Mouse (Mus musculus) cerebellum, postnatal 4 days (tissue): ENCODE results near the gene Bak1.

Experiments used
- DNase-seq, 2 experiments: peaks; one replicate each; pipeline ENCODE4 v3.0.0; 2022; ENCODE audit warnings: low spot score in 2 of 2, mixed read lengths in 1 of 2

Bak1 gene

DNA sequence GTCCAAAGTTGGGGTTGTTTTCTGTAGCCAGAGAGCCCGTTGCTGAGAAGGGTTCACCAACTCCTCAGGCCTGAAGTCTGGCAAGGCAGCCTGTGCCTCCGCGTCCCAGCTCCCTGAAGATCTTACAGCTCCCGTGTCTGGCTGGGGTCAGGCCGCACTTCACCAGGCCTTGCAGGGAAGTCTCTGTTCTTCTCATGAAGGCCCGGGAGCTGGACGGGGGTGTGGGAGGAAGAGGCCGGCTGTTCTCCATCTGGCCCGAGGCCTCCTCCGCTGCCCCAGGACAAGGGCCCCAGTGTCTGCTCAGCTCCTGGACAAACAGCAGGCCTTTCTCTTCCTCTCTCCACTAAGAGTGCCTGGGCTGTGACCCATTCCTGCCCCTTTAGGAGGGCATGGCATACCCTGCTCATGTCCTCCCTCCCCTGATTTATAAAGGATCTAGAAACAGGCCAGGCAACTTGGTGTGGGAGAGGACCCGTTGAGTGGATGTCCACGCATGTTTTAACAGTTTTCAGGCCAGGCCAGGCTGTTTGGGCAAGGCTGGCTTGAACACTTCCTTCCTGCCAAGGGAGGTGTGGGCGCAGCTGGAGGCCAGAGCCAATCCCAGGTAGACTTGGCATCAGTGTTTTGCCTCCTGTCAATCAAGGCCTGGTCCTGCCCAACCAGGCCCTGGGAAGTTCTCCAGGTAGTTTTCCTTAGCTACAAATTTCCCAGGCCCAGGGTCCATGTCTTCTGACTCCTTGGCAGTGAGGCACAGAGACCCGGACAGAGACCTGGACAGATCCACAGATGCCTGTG lies 19.8 kb upstream of the Bak1 start:
- DNase-seq, result no peak

DNA sequence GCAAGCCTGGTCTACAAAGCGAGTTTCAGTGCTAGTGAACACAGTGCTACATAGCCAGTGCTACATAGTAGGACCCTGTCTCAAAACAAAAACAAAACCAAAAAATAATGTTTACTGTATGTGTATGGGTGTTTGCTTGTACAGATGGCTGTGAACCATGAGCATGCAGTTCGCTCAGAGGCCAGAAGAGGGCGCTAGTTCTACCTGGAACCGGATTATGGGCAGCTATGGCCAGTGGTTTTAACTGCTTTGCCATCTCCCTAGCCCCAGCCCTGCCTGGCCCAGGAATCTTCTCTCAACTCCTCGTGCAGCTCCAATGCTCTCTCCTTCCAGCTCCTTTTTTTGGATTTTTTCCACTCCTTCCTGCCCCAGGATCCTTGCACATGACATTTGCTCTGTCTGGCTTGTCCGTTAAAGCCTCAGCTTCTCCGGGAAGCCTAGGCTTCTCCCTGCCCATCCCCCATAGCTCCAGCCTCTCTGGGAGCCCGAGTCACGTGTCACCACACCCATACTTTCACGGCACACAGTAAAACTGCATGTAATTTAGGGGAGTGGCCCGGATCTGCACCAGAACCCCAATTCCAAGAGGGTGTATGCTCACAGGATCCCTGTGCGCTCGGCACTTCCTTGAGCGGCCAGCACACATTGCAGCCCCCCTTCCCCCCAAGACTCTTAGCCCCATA lies 19.1 kb upstream of the Bak1 start:
- no peak for DNase-seq

DNA sequence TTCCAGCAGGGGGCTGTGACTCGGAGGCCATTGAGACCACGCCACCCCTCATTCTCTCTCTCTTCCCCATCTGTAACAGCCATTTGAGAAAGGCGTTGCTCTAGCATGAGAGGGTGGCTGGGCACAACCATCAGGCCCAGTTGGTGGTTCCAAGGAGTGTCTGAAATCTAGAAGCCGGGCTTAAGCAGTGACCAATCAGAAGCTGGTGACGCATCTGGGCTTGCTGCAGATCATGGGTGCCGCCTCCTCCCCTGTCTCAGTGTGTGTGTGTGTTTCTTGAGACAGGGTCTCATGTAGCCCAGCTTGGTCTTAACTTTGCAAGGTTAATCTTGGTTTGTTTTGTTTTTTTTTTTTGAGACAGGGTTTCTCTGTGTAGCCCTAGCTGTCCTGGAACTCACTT lies 16.4 kb upstream of the Bak1 start:
- DNase-seq, result no peak

DNA sequence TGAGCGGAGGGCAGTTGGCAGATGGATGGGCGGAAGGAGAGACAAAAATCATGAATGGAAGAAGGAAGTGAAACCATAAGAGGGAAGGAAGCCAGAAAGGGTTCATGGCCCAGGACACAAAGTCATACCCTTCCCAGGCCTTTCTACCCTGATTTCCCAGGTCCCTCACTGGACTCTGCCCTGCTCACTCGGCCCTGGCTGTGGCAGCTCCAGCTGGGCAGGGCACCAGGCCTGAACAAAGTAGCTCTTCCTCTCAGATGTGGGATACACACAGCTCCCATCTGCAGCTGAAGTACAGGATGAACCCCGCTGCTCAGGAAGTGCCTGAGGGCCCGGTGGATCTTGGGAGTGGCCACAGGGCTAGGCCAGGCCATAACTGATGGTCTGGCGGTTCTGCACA lies 14.0 kb upstream of the Bak1 start:
- no peak for DNase-seq

DNA sequence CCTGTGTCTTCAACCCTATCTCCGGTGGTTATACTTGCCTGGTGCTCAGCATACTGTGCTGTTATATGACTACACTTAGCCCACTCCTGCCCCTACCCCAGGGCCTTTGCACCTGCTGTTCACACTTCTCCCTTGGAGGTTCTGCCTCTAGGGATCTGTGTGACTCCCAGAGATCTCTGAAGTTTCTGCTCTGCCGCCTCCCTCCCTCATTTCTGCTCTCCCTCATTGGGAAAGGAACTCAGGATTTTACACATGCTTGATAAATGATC lies 12.9 kb upstream of the Bak1 start:
- DNase-seq, result no peak

DNA sequence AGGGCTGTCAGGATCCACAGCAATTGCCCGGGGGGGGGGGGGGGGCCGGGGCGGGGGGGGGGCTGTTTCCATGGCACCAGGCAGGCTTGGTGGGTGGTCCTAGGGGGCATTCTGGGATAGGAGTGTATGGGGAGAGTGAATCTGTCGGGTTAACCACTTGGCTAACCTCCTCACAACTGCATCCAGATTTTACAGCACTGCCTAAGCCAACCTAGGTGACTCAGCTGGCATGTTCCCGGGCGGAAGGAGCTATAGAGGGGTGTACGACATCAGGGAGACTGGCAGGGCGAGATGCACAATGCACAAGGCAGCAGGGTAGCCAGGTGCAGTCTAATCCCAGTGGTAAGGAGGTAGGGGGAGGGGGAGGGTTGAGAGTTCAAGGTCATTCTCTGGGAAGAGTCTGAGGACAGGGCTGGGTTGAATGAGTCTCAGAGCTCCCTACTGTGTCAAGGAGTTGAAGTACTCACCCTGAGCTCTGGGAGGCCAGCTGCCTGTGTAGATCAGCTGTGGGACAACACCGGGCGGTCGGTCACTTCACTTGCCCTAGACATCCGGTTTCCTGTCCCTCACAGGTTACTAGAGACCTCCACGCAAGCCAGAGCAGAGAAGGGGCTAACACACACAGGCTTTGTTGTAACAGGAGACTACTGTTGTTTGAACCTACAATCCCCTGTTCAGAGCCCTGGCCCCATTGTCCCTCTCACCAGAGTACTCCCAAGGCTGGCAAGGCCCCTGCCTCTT lies 12.4 kb upstream of the Bak1 start:
- no peak for DNase-seq

DNA sequence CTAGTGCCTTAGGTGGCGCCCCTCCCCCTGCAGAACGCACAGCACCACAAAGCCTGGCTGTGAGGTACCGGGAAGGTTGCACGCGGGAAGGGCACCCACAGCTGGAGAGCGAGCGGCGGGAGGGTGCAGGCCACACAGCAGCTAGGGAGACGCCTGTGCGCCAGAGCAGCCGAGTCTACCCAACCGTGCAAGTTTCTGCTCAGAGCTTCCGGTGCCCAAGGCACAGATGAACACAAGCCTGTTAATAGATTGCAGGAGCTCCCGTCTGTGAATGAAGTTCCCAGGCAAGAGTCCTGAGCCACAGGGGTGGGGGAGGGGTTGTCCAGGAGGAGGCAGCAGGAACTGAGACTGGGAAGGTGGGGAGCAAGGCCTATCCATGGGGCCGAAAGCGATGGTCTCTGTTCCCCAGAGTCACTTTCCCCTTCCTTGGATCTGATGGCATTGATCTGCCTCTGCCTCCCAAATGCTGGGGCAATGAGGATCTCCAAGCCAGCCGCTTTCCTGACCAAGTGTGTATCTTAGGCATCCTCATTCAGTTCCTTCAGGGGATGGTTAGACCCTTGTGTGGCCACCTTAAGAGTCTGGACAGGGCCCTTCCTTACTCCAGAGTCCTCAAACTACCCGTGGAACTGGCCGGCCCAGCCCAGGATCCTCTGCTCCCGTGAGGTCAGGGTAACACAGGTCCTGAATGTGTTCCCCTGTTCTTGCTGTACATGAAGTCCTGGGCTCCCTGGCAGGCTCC lies 11.7 kb upstream of the Bak1 start:
- DNase-seq, result no peak

DNA sequence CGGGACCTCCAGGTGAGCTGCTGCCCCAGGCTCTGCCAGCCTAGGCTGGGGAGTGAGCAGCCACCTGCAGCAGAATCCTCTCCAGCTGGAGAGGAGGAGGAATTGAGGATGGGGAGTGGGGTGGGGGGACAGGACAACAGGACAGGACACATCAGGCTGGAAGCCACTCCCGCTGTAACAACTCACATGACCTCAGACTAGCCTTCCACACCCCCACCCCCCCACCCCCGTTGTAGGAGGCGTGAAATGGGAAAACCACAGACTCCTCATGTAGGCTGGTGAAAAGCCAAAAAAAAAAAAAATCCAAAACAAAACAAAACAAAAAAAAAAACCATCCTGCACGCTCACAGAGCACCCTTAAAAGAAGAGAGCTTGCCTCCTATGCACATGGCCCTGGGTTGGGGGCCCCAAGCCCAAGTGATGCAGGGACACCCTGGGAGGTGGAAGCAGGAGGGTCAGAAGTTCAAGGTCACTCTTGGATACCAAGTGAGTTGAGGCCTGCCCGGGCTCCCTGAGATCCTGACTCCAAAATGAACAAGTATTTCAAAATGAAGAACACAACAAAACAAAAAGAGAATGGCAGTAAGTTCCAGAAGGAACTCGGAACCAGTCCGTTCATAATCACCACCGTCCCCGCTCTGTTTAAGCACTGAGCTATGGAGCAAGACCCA lies 10.8 kb upstream of the Bak1 start:
- DNase-seq, result no peak

DNA sequence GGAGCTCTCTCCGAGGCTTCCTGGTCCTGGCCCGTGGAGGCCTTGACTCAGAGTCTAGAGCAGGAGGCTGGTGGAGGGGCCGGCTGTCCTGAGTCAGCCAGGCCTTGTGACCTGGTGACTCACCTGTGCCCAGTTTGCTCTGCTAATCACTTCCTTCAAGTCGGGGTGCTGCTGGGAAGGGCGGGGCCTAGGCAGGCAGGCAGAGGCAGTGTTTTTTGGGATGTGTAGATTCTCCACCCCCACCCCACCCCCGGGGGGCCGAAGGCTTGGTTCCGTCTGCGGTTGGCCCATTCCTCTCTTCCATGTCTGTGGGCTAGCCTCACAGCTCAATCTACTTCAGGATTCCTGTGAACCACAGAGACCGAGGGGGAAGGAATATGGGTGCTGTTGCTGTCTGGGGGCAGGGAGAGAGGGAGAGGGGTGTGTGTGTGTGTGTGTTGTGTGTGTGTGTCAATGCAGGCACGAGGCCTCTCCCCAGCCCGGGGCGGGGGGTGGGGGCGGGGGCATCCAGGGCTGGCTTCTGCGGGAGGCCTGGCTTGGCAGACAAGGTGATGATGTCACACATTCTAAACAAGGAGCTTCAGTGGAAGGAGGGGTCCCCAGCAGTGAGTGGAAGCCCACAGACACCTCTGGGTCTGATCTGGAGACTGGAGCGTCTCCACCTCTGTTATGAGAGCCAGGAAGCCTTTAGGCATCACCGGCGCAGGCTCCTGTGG lies 9.7 kb upstream of the Bak1 start:
- DNase-seq, result no peak

DNA sequence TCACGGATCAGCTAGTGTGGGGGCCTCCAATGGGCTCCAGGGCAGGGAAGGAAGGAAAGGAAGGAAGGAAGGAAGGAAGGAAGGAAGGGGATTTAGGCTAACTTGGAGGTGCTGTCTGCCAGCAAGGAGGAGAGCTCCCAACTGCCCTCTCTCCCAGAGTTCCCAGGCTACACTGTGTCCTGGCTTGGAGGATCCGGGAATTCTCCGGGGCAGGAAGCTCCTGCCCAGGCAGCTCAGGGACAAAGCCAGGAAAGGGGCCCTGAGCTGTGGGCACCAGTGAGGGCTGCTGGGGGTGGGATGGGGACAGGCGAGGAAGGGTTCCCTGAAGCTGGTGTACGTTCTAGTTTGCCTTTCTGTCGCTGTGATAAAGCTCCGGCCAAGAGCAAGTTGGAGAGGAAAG lies 7.7 kb upstream of the Bak1 start:
- no peak for DNase-seq

DNA sequence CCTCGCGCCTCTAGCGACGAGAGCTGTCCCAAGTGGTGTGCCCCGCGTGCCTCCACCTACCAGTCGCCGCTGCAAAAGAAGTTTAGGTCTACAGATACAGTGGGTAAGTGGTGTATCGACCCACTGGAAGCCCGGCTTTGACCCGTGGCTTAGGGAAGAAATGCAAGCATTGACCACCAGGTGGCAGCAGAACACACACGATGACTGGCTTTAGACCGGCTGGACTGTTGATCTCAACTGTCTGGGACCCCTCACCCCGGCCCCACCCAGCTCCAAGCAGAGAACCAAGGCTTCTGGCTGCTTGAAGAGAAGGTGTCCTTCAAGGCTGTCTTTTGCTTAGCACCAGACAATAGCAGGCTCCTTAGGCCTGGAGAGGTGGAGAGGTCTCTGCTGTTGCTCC lies 4.1 kb upstream of the Bak1 start:
- DNase-seq, result peak; percentile 72 to 84

DNA sequence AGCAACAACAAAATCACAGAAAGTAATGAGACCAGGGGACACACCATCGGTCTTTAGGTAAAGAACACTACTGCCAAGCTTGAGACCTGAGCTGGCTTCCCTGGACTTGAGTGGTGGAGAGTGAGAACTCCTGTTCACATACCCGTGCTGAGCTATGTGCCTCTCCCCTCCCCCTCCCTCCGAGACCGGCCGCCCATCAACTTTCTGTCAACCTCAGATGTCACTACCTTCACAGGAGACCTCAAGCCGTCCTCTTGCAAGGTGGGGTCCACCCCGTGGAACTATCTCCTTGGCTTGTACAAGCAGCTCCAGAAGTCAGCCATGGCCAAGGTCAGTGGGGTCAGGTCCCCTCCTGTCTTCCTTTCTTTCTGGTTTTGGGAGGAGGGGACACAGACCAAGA lies 3.5 kb upstream of the Bak1 start:
- DNase-seq, result no peak

DNA sequence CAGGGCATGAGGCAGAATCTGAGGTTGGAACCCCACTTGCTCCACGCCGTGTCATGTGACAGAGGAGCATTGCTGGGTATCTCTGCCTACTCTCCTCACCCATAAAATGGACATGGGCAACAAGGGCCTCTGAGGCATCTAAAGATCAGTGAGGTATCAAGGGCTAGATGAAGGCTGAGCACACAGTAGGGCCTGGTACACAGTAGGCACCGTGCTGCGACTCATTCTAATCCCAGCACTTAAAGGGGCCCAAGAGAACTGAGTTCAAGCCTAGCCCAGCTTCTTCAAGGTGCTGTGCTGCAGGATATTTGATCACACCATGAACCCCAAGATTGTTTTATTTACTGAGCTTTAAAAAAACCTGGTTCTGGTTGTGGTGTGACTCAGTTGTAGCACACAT lies 2.1 kb upstream of the Bak1 start:
- no peak for DNase-seq

DNA sequence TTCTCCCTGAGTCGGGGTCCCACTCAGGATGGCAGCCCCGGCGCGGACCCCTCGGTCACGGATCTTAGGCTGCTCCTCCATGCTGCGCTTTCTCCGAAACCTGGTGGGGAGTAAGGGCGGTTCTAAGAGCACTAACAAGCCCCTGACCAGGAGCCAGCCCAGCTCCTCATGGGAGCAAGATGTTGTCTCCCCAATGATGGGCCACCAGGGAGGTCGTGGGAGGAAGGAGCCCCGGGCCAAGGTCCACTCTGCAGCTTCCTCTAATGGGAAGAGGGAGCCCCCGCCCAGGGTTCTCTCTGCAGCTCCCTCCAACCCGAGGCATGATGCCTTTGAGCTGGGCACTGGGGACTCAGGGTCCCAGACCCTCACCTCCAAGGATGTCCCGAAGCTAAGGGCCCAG lies 622 bp upstream of the Bak1 start:
- DNase-seq, result no peak

DNA sequence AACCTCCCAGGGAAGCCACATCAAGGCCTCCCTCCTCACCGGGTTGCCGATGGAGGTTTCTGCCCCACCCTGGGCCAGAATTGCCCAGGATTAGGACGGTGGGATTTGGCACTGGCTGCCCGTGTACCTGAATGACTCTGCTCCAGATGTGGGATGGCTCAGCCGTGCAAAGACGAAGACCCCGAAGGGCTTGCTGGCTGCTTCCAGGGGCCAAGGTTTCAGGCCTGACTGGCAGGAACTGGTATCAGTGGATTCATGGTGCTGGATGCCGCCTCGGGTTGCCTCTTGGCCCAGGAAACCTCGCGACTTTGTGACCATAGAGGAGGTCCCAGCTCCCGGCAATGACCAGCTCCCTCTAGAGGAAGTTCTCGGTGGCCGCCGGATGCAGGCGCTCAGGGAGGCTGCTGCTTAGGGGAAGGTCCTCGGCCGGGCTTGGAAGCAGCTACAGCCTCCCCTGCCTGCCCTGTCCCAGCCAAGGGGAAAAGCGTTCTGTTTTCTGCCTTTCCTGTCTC lies 469 bp downstream of the Bak1 start:
- DNase-seq, result peak; percentile 82 to 90

DNA sequence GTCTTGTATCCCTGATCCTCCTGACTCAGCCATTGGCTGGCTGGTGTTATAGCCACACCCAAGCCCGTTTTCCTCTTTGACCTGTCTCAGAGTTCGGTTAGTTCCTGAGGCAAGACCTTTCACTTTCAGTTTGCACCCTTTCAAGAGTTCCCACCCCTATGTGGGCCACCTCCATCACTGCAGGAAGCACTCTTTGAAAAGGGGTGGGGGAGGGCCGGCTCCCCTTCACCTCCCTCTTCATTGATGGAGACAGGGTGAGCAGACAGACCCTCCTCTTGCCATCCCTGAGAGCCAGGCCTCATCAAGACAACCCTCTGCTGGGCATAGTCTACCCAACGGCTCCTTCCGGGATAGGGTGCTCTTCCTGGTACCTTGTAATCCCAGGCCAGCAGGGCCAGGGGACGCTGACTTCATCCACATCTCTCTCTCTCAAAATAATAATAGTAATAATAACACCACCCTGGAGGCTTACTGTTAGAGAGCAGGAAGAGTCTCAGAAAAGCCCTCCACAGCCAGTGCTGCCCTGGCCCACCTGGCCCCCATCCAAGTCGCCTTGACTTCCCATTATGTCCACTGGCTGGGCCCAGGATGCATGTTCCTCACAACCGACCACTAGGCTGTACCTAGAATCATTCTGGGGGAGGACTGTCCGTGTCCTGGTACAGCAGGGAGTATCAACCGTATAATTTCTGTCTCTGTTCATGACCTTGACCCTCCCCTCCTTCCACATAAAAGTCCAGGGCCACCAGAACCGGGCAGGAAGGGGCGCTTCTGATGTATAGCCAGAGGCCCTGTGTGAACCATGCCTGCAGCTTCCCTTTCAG lies 1.1 kb downstream of the Bak1 start:
- peak in 1 of 2 experiments; percentile 63 for DNase-seq

DNA sequence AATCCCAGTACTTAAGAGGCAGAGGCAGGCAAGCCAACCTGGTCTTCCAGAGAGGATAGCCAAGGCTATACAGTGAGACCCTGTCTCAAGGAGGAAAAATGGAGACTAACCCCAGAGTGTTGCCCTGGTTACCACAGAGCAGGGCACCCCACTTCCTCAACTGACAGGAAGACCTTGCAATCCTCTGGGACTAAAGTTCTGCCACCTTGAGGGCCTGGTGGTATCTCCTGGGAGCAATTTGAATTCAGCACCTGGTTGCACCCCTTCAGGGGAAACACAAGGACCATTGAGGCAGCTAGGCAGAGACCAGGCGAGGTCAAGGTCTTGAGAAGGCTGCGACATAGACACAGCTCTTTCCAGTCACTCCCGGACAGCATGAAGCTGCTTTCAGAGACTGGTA lies 2.9 kb downstream of the Bak1 start:
- DNase-seq, result no peak

DNA sequence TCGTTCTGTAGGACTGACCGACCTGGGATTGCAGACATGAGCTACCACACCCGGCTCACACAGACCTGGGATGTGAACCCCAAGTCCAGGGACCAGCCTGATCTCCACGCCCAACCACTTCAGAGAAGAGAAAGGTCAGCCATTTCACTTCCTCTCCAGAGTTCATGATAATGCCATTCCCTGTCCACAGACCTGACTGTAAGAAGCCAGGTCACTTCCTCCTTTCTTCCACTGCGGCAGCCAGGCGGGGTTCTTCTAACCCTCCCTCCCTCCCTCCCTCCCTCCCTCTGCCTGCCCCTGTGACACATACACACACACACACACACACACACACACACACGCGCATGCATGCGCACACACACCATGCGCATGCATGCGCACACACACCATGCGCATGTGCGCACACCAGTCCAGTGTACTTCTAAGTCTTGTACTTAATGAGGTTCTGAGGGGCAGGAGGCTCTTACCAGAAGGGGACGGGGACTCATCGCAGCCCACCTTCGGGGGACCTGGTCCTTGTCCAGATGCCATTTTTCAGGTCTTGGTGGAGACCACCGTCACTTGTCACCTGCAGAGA lies 3.4 kb downstream of the Bak1 start:
- DNase-seq, result no peak

DNA sequence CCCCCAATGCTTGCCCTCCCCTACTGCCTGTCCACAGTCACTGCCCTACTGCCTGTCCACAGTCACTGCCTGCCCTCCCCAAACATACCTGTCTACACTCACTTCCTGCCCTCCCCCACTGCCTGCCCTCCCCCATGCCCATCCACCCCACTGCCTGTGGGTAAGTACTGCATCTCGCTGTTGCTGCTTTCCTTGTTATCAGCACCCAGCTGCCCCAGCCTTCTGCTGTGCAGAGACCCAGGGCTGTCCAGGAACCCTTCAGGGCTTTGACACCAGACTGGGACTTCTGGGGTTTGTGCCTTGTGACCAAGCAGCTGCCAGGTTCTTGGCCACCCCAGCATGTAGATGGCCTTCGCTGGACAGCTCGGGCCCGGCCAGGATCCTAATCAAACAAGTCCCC lies 5.5 kb downstream of the Bak1 start:
- DNase-seq, result no peak

DNA sequence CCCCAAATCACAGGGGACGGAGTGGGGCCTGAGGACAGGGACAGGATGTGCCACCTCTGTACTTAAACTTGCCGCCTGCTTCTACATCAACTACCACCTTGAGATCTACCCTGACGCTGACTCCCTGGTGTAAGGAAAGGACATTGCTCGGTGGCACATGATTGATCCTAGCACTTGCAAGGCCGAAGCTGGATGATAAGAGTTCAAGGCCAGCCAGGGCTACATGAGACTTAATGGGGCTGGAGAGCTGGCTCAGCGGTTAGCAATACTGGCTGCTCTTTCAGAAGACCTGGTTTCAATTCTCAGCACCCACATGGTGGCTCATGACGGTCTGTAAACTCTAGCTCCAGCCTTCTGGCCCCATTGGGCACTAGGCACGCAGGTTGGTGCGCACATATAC lies 7.1 kb downstream of the Bak1 start:
- DNase-seq, result no peak
